ENCODE assay signal across 16 mouse cellular contexts in the genomic region with DNA sequence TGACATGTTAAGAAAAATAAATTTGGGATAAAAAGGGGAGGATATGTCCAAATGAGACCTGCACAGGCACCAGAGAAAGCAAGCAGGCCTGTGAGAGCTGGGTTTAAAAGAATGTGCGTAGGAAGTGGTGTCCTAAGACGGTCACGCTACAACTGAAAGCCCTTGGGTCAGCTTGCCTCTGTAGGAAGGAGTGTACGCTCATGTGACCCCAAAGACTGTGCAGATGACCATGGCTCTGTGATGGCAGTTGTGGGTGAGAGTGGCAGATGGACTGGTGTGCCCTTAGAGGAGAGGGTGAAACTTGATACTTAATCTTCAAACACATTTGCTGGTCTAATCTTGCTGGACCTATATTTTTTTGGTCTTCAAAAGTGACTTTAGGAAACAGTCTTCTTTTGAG.
"Had no signal": no experiment of that assay in that cellular context is flagged by ENCODE, and none has a peak within 500 bp of the region (broad histone marks: within the 10 kb centered on the region; RNA-seq: fewer than 3 reads in every experiment).

No protein-coding gene starts in this region.

- DNase-seq: kidney, postnatal 10 days; lung, adult 2 months; lung, postnatal 36 days; retina, postnatal 1 day; right cerebral cortex, postnatal 4 days; spleen, adult 18-20 months; thymus, adult 18-20 months; thymus, postnatal 14 days had no signal

- H3K4me2 ChIP-seq: limb, embryonic 13.5 days; liver, embryonic 11.5 days; liver, embryonic 15.5 days; midbrain, embryonic 11.5 days; midbrain, embryonic 15.5 days; neural tube, embryonic 13.5 days had no signal

- H3K27me3 ChIP-seq: limb, embryonic 13.5 days; liver, embryonic 15.5 days; midbrain, embryonic 15.5 days; neural tube, embryonic 13.5 days had no signal

- H3K36me3 ChIP-seq: liver, embryonic 15.5 days; midbrain, embryonic 15.5 days; neural tube, embryonic 13.5 days had no signal

- H3K4me3 ChIP-seq: limb, embryonic 13.5 days; liver, embryonic 15.5 days; midbrain, embryonic 15.5 days; neural tube, embryonic 13.5 days had no signal

- H3K9ac ChIP-seq: limb, embryonic 13.5 days; liver, embryonic 15.5 days; midbrain, embryonic 15.5 days; neural tube, embryonic 13.5 days had no signal

- H3K27ac ChIP-seq: limb, embryonic 13.5 days; liver, embryonic 15.5 days; midbrain, embryonic 15.5 days; neural tube, embryonic 13.5 days had no signal

- H3K4me1 ChIP-seq: liver, embryonic 15.5 days had no signal

- H3K9me3 ChIP-seq: limb, embryonic 13.5 days; liver, embryonic 15.5 days; midbrain, embryonic 15.5 days; neural tube, embryonic 13.5 days had no signal

- ATAC-seq: intestine, postnatal 0 days; lung, postnatal 0 days; midbrain, embryonic 15.5 days had no signal
